ENCODE assay signal across 7 mouse cellular contexts in the genomic region with DNA sequence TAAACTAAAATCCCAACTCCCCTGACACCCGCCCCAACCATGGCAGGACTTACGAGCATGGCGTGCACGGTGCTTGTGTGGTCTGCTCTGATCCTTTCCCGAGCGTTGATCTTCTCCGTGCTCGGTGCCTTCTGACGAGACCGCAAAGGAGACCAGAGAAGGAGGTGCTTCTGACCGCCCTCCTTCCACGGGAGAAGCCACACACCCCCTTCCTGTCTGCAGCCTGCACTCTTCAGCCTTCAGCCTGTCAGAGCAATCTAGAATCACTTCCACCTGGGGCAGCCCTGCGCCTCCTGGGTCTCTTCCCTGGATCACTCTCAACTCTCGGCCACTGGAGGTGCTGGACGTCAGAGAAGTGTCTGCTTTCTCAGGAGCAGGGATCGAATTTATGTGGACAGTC.
DNase-seq lines count a peak whose midpoint lies in the region; ATAC-seq and TF ChIP-seq lines count a peak whose summit lies in the region.

No protein-coding gene starts in this region.

- DNase-seq in neural tube, embryonic 10.5 days (ENCODE audit: extremely low spot score, low spot score) = no peak
- DNase-seq in embryonic facial prominence, embryonic 14.5 days (ENCODE audit: low spot score) = peak; percentile 26
- no peak for DNase-seq in left cerebral cortex, adult 18-20 months (ENCODE audit: low spot score in 2 of 2)
- DNase-seq in thymus, postnatal 4 days = no peak

- H3K9ac ChIP-seq in neural tube, embryonic 12.5 days = no peak overlapping the region
- H3K9ac ChIP-seq in embryonic facial prominence, embryonic 14.5 days (ENCODE audit: low read depth, low read length) = 0 out of 2 replicates have a peak overlapping the region, but pooled peaks have one; percentile 37
- H3K9ac ChIP-seq in intestine, postnatal 0 days (ENCODE audit: low read depth, low read length) = no peak overlapping the region
- H3K9ac ChIP-seq in stomach, embryonic 14.5 days (replicated peaks; ENCODE audit: low read depth, low read length) = no peak overlapping the region; the same call in 1 of the 2 replicates

- H3K4me1 ChIP-seq in neural tube, embryonic 12.5 days = no peaks in the 10 kb centered on the region
- no peaks in the 10 kb centered on the region; the same call in 1 of the 2 replicates for H3K4me1 ChIP-seq in embryonic facial prominence, embryonic 14.5 days (ENCODE audit: control insufficient read depth, insufficient read depth, low read length)
- H3K4me1 ChIP-seq in intestine, postnatal 0 days (replicated peaks; ENCODE audit: control insufficient read depth, insufficient read depth, low read length) = no peaks in the 10 kb centered on the region
- peaks cover 7% of the 10 kb centered on the region; the same call in 1 of the 2 replicates for H3K4me1 ChIP-seq in stomach, embryonic 14.5 days (ENCODE audit: control insufficient read depth, insufficient read depth, low read length)

- H3K27me3 ChIP-seq in neural tube, embryonic 12.5 days (replicated peaks) = no peaks in the 10 kb centered on the region
- no peaks in the 10 kb centered on the region for H3K27me3 ChIP-seq in embryonic facial prominence, embryonic 14.5 days (replicated peaks; ENCODE audit: control insufficient read depth, insufficient read depth, low read length)
- no peaks in the 10 kb centered on the region for H3K27me3 ChIP-seq in intestine, postnatal 0 days (replicated peaks; ENCODE audit: control insufficient read depth, insufficient read depth, low read length)
- no peaks in the 10 kb centered on the region for H3K27me3 ChIP-seq in stomach, embryonic 14.5 days (ENCODE audit: control insufficient read depth, insufficient read depth, low read length)

- no peak for ATAC-seq in neural tube, embryonic 12.5 days (ENCODE audit: low FRiP score, low read depth)
- peak; percentile 45 for ATAC-seq in embryonic facial prominence, embryonic 14.5 days (ENCODE audit: low read depth)
- ATAC-seq in intestine, postnatal 0 days = no peak
- peak; percentile 63; the same call in 1 of the 2 replicates for ATAC-seq in stomach, embryonic 14.5 days (ENCODE audit: insufficient number of reproducible peaks, insufficient read depth, low FRiP score, low read depth)

- peak overlapping the region; percentile 21 for H3K4me2 ChIP-seq in neural tube, embryonic 12.5 days (replicated peaks)
- H3K4me2 ChIP-seq in embryonic facial prominence, embryonic 14.5 days (ENCODE audit: low read depth, low read length) = peak overlapping the region; percentile 44
- H3K4me2 ChIP-seq in intestine, postnatal 0 days (replicated peaks; ENCODE audit: low read depth) = peak overlapping the region; percentile 48
- H3K4me2 ChIP-seq in stomach, embryonic 14.5 days (replicated peaks; ENCODE audit: low read depth, low read length) = peak overlapping the region; percentile 34

- H3K27ac ChIP-seq in neural tube, embryonic 12.5 days = no peak overlapping the region
- no peak overlapping the region for H3K27ac ChIP-seq in embryonic facial prominence, embryonic 14.5 days (replicated peaks; ENCODE audit: low read depth, low read length)
- H3K27ac ChIP-seq in intestine, postnatal 0 days (ENCODE audit: low read depth, low read length) = no peak overlapping the region
- peak overlapping the region; percentile 44; the same call in 1 of the 2 replicates for H3K27ac ChIP-seq in stomach, embryonic 14.5 days (ENCODE audit: low read length)

- no peak overlapping the region for H3K4me3 ChIP-seq in neural tube, embryonic 12.5 days
- H3K4me3 ChIP-seq in embryonic facial prominence, embryonic 14.5 days (ENCODE audit: low read depth, low read length) = peak overlapping the region; percentile 18; the same call in 1 of the 2 replicates
- H3K4me3 ChIP-seq in intestine, postnatal 0 days (ENCODE audit: low read depth, low read length) = 0 out of 2 replicates have a peak overlapping the region, but pooled peaks have one; percentile 5
- H3K4me3 ChIP-seq in stomach, embryonic 14.5 days (ENCODE audit: low read depth, low read length) = no peak overlapping the region

- WGBS in neural tube, embryonic 12.5 days = 55% methylated on average over 16 of the region's 16 CpGs
- WGBS in embryonic facial prominence, embryonic 14.5 days = 34% methylated on average over 16 of the region's 16 CpGs
- 41% methylated on average over 16 of the region's 16 CpGs for WGBS in intestine, postnatal 0 days
- 24% methylated on average over 16 of the region's 16 CpGs for WGBS in stomach, embryonic 14.5 days

- H3K36me3 ChIP-seq in neural tube, embryonic 12.5 days = no peaks in the 10 kb centered on the region
- 0 out of 2 replicates have a peak, but pooled peaks cover 8% of the 10 kb centered on the region for H3K36me3 ChIP-seq in embryonic facial prominence, embryonic 14.5 days (ENCODE audit: control insufficient read depth, insufficient read depth, low read length)
- peaks cover 12% of the 10 kb centered on the region; the same call in 1 of the 2 replicates for H3K36me3 ChIP-seq in intestine, postnatal 0 days (ENCODE audit: control insufficient read depth, insufficient read depth)
- peaks cover 7% of the 10 kb centered on the region; the same call in 1 of the 2 replicates for H3K36me3 ChIP-seq in stomach, embryonic 14.5 days (ENCODE audit: control insufficient read depth, insufficient read depth, low read length)

- peak; percentile 28 for TF ChIP-seq CTCF in intestine, postnatal 0 days (IDR thresholded peaks at IDR 0.05; ENCODE audit: low read depth)

- no peaks in the 10 kb centered on the region for H3K9me3 ChIP-seq in neural tube, embryonic 12.5 days
- H3K9me3 ChIP-seq in embryonic facial prominence, embryonic 14.5 days (ENCODE audit: control insufficient read depth, low read length) = no peaks in the 10 kb centered on the region
- no peaks in the 10 kb centered on the region for H3K9me3 ChIP-seq in intestine, postnatal 0 days (ENCODE audit: control insufficient read depth)
- H3K9me3 ChIP-seq in stomach, embryonic 14.5 days (ENCODE audit: control insufficient read depth, low read depth, low read length) = no peaks in the 10 kb centered on the region; the same call in 1 of the 2 replicates

Comparison
In these comparisons a context has a peak if more than half of its experiments do, and no peak if none do; other contexts are left out.
1. ATAC-seq: peak in embryonic facial prominence, embryonic 14.5 days (single experiment) and stomach, embryonic 14.5 days (single experiment); none in neural tube, embryonic 12.5 days (single experiment) and intestine, postnatal 0 days (single experiment).
2. H3K4me3 ChIP-seq: peak in embryonic facial prominence, embryonic 14.5 days (single experiment) and intestine, postnatal 0 days (single experiment); none in neural tube, embryonic 12.5 days (single experiment) and stomach, embryonic 14.5 days (single experiment).
3. Peak in every context shown above with its lines, with median percentiles within 50 percentile points of each other: H3K4me2 ChIP-seq.